Mouse (Mus musculus) heart, adult 2 months (tissue): ENCODE measurements around the gene Mtfr1l. TPM values are rescaled to one million over a fixed set of nuclear protein-coding genes. Genes with fewer than 3 reads are reported as not detected.

Experiments
- DNase-seq, 2 experiments: peaks; one replicate each; pipeline ENCODE4 v3.0.0; 2021
- H3K27ac ChIP-seq: fragments of 200-600 bp; 2 replicates; pipeline ENCODE4 v1.8.1; 2022
- H3K27me3 ChIP-seq: fragments of 200-500 bp; 2 replicates; pipeline ENCODE4 v1.6.1; 2012; ENCODE audit warnings: mild to moderate bottlenecking, low read length, inconsistent platforms, mixed read lengths; ENCODE audit not compliant: control insufficient read depth, insufficient read depth
- H3K36me3 ChIP-seq: fragments of 200-500 bp; 2 replicates; pipeline ENCODE4 v1.6.1; 2012; ENCODE audit warnings: low read length, inconsistent platforms; ENCODE audit not compliant: control insufficient read depth, insufficient read depth
- H3K4me1 ChIP-seq: fragments of 200-500 bp; 2 replicates; pipeline ENCODE4 v1.6.1; 2011; ENCODE audit warnings: low read length; ENCODE audit not compliant: control insufficient read depth, insufficient read depth
- H3K4me3 ChIP-seq: fragments of 200-600 bp; 2 replicates; pipeline ENCODE4 v1.8.1; 2022
- H3K79me2 ChIP-seq: fragments of 200-500 bp; replicated peaks from 2 replicates; pipeline ENCODE4 v1.6.1; 2012; ENCODE audit warnings: mild to moderate bottlenecking, inconsistent platforms, low read length, moderate library complexity, mixed read lengths; ENCODE audit not compliant: control insufficient read depth, insufficient read depth
- H3K9ac ChIP-seq: fragments of 200-500 bp; 2 replicates; pipeline ENCODE4 v1.6.1; 2012; ENCODE audit warnings: low read depth, mild to moderate bottlenecking, control low read depth, inconsistent platforms, low read length, mixed read lengths
- CTCF ChIP-seq: fragments of 200-600 bp; IDR thresholded peaks from 2 replicates; pipeline ENCODE4 v1.8.1; 2022; ENCODE audit warnings: antibody characterized with exemption, mild to moderate bottlenecking, moderate library complexity
- EP300 ChIP-seq: fragments of 200-500 bp; IDR thresholded peaks from 2 replicates; pipeline ENCODE4 v1.6.1; 2011; ENCODE audit warnings: low read depth, low read length, control low read depth; ENCODE audit not compliant: insufficient read depth
- POLR2A ChIP-seq: fragments of 200-500 bp; IDR thresholded peaks from 2 replicates; pipeline ENCODE4 v1.6.1; 2011; ENCODE audit warnings: mild to moderate bottlenecking, low read depth, low read length, control low read depth; ENCODE audit not compliant: insufficient read depth
- WGBS: fragments of 180-500 bp; shearing (Covaris S2); methylation state at CpG from one replicate; pipeline ENCODE4 v1.1.7; 2018; 5-methylcytosine and 5-hydroxymethylcytosine counted together
- intact Hi-C: fragments of 180-260 bp; cut with DNase I; formaldehyde crosslinking; loops from one replicate; pipeline ENCODE4 v1.15.1; 2025
- polyA plus RNA-seq: library from polyadenylated mRNA; depleted of rRNA; stranded (reverse); fragments of >200 nt; gene quantifications from 2 replicates; pipeline ENCODE4 v1.2.3, GENCODE M21; 2012
- total RNA-seq, 2 experiments: library from RNA; stranded (reverse); gene quantifications; 2 replicates each; pipeline ENCODE4 v1.2.3; 2021

The Mtfr1l gene
- total and polyA plus RNA-seq, 3 experiments: 170 to 196 (median 191) TPM

DNA sequence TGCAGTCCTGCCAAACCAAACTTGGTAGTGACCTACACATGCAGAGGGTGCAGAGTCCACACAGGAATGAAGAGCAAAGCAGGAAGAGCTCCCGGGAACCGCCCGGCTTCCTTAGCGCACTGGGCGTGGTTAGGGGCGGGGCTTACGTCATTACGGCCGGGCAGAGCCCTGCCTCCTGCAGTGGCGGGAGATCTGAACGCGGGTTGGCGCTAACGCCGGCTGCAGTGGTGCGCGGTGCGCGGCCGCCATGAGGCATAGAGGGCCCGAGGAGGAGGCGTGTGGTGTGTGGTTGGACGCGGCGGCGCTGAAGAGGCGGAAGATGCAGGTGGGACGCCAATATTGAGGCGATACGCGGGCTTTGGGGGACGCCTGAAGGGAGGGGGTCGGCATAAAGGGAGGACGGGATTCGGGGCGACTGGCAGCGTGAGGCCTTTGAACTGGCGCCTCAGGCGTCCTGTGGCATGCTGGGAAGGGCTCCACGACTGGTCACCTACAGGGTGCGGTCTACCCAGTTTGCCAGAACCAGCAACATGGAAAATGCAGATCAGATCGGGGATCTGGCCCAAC, 24.3 kb downstream of the Mtfr1l start, which contains the start of gene Aunip:
TSS of gene Aunip (plus strand) at position 155 of the 567 bp plus-strand sequence.
- under 1% methylated on average over 42 of the region's 42 CpGs for WGBS
- Histone ChIP-seq H3K27ac (no peak within 1 kb of the TSS; the same call in 1 of the 2 replicates), H3K4me3 (peak within 1 kb of the TSS; percentile 38; the same call in 1 of the 2 replicates)

DNA sequence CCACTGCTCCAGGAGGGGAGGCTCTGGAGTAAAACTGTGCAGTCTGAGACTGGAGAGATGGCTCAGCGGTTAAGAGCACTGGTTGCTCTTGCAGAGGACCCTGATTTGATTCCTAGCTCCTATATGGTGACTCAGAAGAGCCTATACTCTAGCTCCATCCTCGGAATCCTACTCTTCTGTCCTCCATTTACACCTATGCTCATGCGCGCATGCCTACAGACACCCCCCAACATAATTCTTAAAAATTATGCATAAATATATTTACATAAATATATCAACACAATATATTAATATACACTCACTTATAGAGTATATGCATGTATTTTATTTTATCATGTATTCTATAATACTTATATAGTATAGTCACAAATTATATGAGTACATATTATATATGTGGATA, 24.8 kb downstream of the Mtfr1l start:
- Histone ChIP-seq H3K79me2 (no peaks in the 10 kb centered on the region), H3K36me3 (no peaks in the 10 kb centered on the region), H3K4me3 (peak overlapping the region; percentile 38; the same call in 1 of the 2 replicates), H3K27me3 (no peaks in the 10 kb centered on the region), H3K27ac (no peak overlapping the region; the same call in 1 of the 2 replicates), H3K4me1 (no peaks in the 10 kb centered on the region; the same call in 1 of the 2 replicates), H3K9ac (no peak overlapping the region)
- no peak for DNase-seq
- TF ChIP-seq EP300: no peak
- no peak for TF ChIP-seq POLR2A
- TF ChIP-seq CTCF: no peak
- WGBS: 83% methylated on average over 4 of the region's 4 CpGs
- intact Hi-C loops: no loop called here

More for the DNA sequence above, 24.3 kb downstream of the Mtfr1l start, which contains the start of gene Aunip:
- H3K79me2 ChIP-seq: no peaks in the 10 kb centered on the region
- peak; percentile 75 for TF ChIP-seq POLR2A
- TF ChIP-seq CTCF: peak; percentile 20; the same call in 1 of the 2 replicates
- TF ChIP-seq EP300: 0 out of 2 replicates have a peak, but pooled peaks have one; percentile 16
- H3K4me1 ChIP-seq: no peaks in the 10 kb centered on the region; the same call in 1 of the 2 replicates
- no peak within 1 kb of the TSS for H3K9ac ChIP-seq
- H3K27me3 ChIP-seq: no peaks in the 10 kb centered on the region
- intact Hi-C loops: no loop called here
- H3K36me3 ChIP-seq: no peaks in the 10 kb centered on the region
- DNase-seq: peak; percentile 91 to 92

DNA sequence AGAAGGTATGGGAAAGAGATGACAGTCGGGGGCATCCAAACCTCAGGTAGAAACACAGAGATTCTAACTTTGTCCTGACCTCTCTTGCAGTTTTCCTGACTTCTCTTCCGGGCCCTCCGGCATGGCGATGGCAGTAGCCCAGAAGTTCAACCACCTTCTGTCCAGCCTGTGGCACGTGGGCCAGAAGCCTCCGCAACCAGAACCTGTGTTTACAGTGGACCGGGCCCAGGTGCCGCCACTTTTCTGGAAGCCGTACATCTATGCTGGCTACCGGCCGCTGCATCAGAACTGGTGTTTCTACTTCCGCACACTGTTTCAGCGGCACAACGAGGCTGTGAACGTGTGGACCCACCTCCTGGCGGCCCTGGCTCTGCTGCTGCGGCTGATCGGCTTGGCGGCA, 28.5 kb downstream of the Mtfr1l start:
- H3K4me3 ChIP-seq: no peak overlapping the region
- DNase-seq: no peak
- H3K9ac ChIP-seq: no peak overlapping the region
- H3K4me1 ChIP-seq: no peaks in the 10 kb centered on the region
- H3K79me2 ChIP-seq: no peaks in the 10 kb centered on the region
- no peaks in the 10 kb centered on the region for H3K36me3 ChIP-seq
- H3K27me3 ChIP-seq: no peaks in the 10 kb centered on the region
- WGBS: 89% methylated on average over 19 of the region's 19 CpGs
- H3K27ac ChIP-seq: no peak overlapping the region
- intact Hi-C loops: no loop called here
- TF ChIP-seq EP300 (no peak), CTCF (no peak), POLR2A (no peak)

DNA sequence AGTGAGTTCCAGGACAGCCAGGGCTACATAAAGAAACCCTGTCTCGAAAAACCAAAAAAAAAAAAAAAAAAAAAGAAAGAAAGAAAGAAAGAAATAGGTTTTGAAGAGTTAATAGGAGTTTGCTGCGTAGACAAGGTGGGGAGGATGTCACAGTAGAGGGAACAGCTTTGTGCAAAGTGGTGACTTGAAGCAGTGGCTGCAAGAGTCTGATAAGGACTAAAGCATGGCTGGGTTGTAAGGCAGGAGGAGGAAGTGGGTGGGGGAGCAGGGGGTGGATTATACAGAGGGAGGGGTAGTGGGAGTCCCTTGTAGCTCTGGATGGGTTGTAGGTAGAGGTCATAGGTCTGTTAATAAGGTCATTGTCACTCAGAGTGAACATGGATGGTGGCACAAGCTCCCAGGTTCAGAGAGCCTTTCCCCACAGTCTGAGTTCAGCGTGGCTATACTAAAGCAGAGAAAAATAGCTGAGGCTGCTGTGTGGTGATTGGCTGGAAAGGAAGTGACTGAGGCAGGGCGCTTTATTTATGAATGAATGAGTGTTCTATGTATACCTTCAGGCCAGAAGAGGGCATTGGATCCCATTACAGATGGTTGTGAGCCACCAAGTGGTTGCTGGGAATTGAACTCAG, 29.1 kb downstream of the Mtfr1l start:
- Histone ChIP-seq H3K36me3 (no peaks in the 10 kb centered on the region), H3K27ac (no peak overlapping the region), H3K4me1 (no peaks in the 10 kb centered on the region), H3K9ac (no peak overlapping the region), H3K27me3 (no peaks in the 10 kb centered on the region), H3K79me2 (no peaks in the 10 kb centered on the region), H3K4me3 (no peak overlapping the region)
- no peak for DNase-seq
- WGBS: 85% methylated on average over 3 of the region's 4 CpGs
- no peak for TF ChIP-seq POLR2A
- TF ChIP-seq EP300: no peak
- TF ChIP-seq CTCF: no peak
- intact Hi-C loops: no loop called here

- H3K36me3 ChIP-seq: no peaks in the 10 kb centered on the region
- H3K9ac ChIP-seq: no peak overlapping the region
- H3K79me2 ChIP-seq: no peaks in the 10 kb centered on the region
- H3K4me3 ChIP-seq: no peak overlapping the region
- no peak overlapping the region for H3K27ac ChIP-seq
- intact Hi-C loops: no loop called here
- no peak for TF ChIP-seq EP300
- no peak for TF ChIP-seq POLR2A
- TF ChIP-seq CTCF: no peak
- H3K4me1 ChIP-seq: no peaks in the 10 kb centered on the region
- no peak for DNase-seq
- no peaks in the 10 kb centered on the region for H3K27me3 ChIP-seq
- WGBS: 79% methylated on average over 4 of the region's 4 CpGs
These were observed 29.8 kb downstream of the Mtfr1l start for GRCm38 (mm10) chr4:134505303-134505789.

- Histone ChIP-seq H3K4me1 (no peaks in the 10 kb centered on the region), H3K27me3 (no peaks in the 10 kb centered on the region), H3K79me2 (no peaks in the 10 kb centered on the region), H3K27ac (no peak overlapping the region), H3K4me3 (no peak overlapping the region), H3K9ac (no peak overlapping the region), H3K36me3 (no peaks in the 10 kb centered on the region)
- intact Hi-C loops: no loop called here
- 72% methylated on average over 4 of the region's 4 CpGs for WGBS
- TF ChIP-seq CTCF: no peak
- TF ChIP-seq EP300: no peak
- TF ChIP-seq POLR2A: no peak
- no peak for DNase-seq
These were observed 31.4 kb downstream of the Mtfr1l start for GRCm38 (mm10) chr4:134503686-134504357.
